Mouse (Mus musculus): Measurements from ENCODE around the gene Vezt.

Gene Vezt

GRCm38 (mm10) chr10:94037596-94037995 is 2.0 kb upstream of the Vezt start:
- DNase-seq (ENCODE audit: low spot score in 2 of 2), result no peak

GRCm38 (mm10) chr10:94037196-94037595 is 1.6 kb upstream of the Vezt start:
- no peak for DNase-seq (ENCODE audit: low spot score in 2 of 2)

- no peak for DNase-seq (ENCODE audit: low spot score in 2 of 2)
Measured at GRCm38 (mm10) chr10:94036375-94036758, 750 bp upstream of the Vezt start.

- peak in 1 of 2 experiments; percentile 70 for DNase-seq (ENCODE audit: low spot score in 2 of 2)
Measured at GRCm38 (mm10) chr10:94034876-94035657, 550 bp downstream of the Vezt start.

GRCm38 (mm10) chr10:94031164-94031563 is 4.5 kb downstream of the Vezt start:
- DNase-seq (ENCODE audit: low spot score in 2 of 2), result no peak

- no peak for DNase-seq (ENCODE audit: low spot score in 2 of 2)
Measured at GRCm38 (mm10) chr10:94028493-94028892, 7.1 kb downstream of the Vezt start.

- DNase-seq (ENCODE audit: low spot score in 2 of 2), result no peak
Measured at GRCm38 (mm10) chr10:94025079-94025478, 10.5 kb downstream of the Vezt start.

- no peak for DNase-seq (ENCODE audit: low spot score in 2 of 2)
Measured at GRCm38 (mm10) chr10:94021059-94021458, 14.6 kb downstream of the Vezt start.

- no peak for DNase-seq (ENCODE audit: low spot score in 2 of 2)
Measured at GRCm38 (mm10) chr10:94020587-94020986, 15.0 kb downstream of the Vezt start.

- no peak for DNase-seq (ENCODE audit: low spot score in 2 of 2)
Measured at GRCm38 (mm10) chr10:94017455-94017854, 18.2 kb downstream of the Vezt start.

- DNase-seq (ENCODE audit: low spot score in 2 of 2), result no peak
Measured at GRCm38 (mm10) chr10:94014200-94014599, 21.4 kb downstream of the Vezt start.

GRCm38 (mm10) chr10:94013196-94013595 is 22.4 kb downstream of the Vezt start:
- peak; percentile 27 to 59 for DNase-seq (ENCODE audit: low spot score in 2 of 2)

GRCm38 (mm10) chr10:94011024-94011423 is 24.6 kb downstream of the Vezt start:
- no peak for DNase-seq (ENCODE audit: low spot score in 2 of 2)

- DNase-seq (ENCODE audit: low spot score in 2 of 2), result no peak
Measured at GRCm38 (mm10) chr10:94009991-94010679, 25.5 kb downstream of the Vezt start.

GRCm38 (mm10) chr10:94008356-94008755 is 27.3 kb downstream of the Vezt start:
- no peak for DNase-seq (ENCODE audit: low spot score in 2 of 2)

GRCm38 (mm10) chr10:94000223-94000622 is 35.4 kb downstream of the Vezt start:
- no peak for DNase-seq (ENCODE audit: low spot score in 2 of 2)

GRCm38 (mm10) chr10:93999357-93999756 is 36.3 kb downstream of the Vezt start:
- no peak for DNase-seq (ENCODE audit: low spot score in 2 of 2)

- no peak for DNase-seq (ENCODE audit: low spot score in 2 of 2)
Measured at GRCm38 (mm10) chr10:93995100-93995499, 40.5 kb downstream of the Vezt start.

- no peak for DNase-seq (ENCODE audit: low spot score in 2 of 2)
Measured at GRCm38 (mm10) chr10:93994136-93994535, 41.5 kb downstream of the Vezt start.

- DNase-seq (ENCODE audit: low spot score in 2 of 2), result no peak
Measured at GRCm38 (mm10) chr10:93985357-93985756, 50.3 kb downstream of the Vezt start.

GRCm38 (mm10) chr10:93969306-93969705 is 66.3 kb downstream of the Vezt start:
- no peak for DNase-seq (ENCODE audit: low spot score in 2 of 2)

- no peak for DNase-seq (ENCODE audit: low spot score in 2 of 2)
Measured at GRCm38 (mm10) chr10:93967486-93967885, 68.1 kb downstream of the Vezt start.

- no peak for DNase-seq (ENCODE audit: low spot score in 2 of 2)
Measured at GRCm38 (mm10) chr10:93954023-93954422, 81.6 kb downstream of the Vezt start.

All from thymus, postnatal 10 days (tissue).